Mouse (Mus musculus) monocyte, adult 2 months (primary cell): ENCODE measurements around the gene Gm49342.
"Not testable (repeated sequence)": the region's sequence is repeated elsewhere in the genome, so short reads cannot be mapped to it uniquely, and the experiment has no call there.

Experiments
- DNase-seq, 2 experiments: peaks; one replicate each; pipeline ENCODE4 v3.0.0; 2022; ENCODE audit warnings: low spot score in 2 of 2, low read depth in 1 of 2

Gm49342 gene

GRCm38 (mm10) chr14:50978451-50978850, 34.1 kb downstream of the Gm49342 start:
- not testable (repeated sequence) for DNase-seq

- DNase-seq: no peak
Measured at GRCm38 (mm10) chr14:50979631-50980030, 35.3 kb downstream of the Gm49342 start.

- DNase-seq: no peak
Measured at GRCm38 (mm10) chr14:50981207-50981606, 36.9 kb downstream of the Gm49342 start.

GRCm38 (mm10) chr14:50981837-50982236, 37.5 kb downstream of the Gm49342 start:
- DNase-seq: no peak

GRCm38 (mm10) chr14:50987668-50988067, 43.4 kb downstream of the Gm49342 start:
- no peak for DNase-seq

GRCm38 (mm10) chr14:50991037-50991436, 46.7 kb downstream of the Gm49342 start:
- no peak for DNase-seq

- DNase-seq: no peak
Measured at GRCm38 (mm10) chr14:50997088-50997487, 52.8 kb downstream of the Gm49342 start.

- DNase-seq: no peak
Measured at GRCm38 (mm10) chr14:50997999-50998666, 53.8 kb downstream of the Gm49342 start.

- no peak for DNase-seq
Measured at GRCm38 (mm10) chr14:51007152-51007801, 63.0 kb downstream of the Gm49342 start, which contains the start of gene Rnase10. Gene Rnase10, plus strand, starts transcription at chr14:51007751.

- DNase-seq: no peak
Measured at GRCm38 (mm10) chr14:51007914-51008713, 63.8 kb downstream of the Gm49342 start.

GRCm38 (mm10) chr14:51008781-51009180, 64.5 kb downstream of the Gm49342 start:
- DNase-seq: no peak

GRCm38 (mm10) chr14:51009572-51009971, 65.3 kb downstream of the Gm49342 start:
- no peak for DNase-seq
